Mouse (Mus musculus) limb, embryonic 14.5 days (tissue): ENCODE measurements around the gene Heatr5a. TPM values are rescaled to one million over a fixed set of nuclear protein-coding genes. Genes with fewer than 3 reads are reported as not detected.
A peak's percentile ranks its signal among the peaks of the same experiment; 100 is the strongest.

ENCODE experiments used
- ATAC-seq: fragments of 200-750 bp; cut with Nextera tagmentation; 2 replicates; pipeline ENCODE4 v1.8.0; 2017; ENCODE audit warnings: low read depth, moderate number of reproducible peaks, moderate TSS enrichment; ENCODE audit not compliant: low FRiP score
- DNase-seq: peaks from one replicate; pipeline ENCODE4 v3.0.0-alpha.2; 2015; ENCODE audit warnings: low spot score
- H3K27ac ChIP-seq: fragments of 300-500 bp; sonication (generic); replicated peaks from 2 replicates; pipeline ENCODE4 v1.5.1; 2014; ENCODE audit warnings: low read depth, mild to moderate bottlenecking, low read length, moderate library complexity, mixed read lengths
- H3K27me3 ChIP-seq: fragments of 300-500 bp; sonication (generic); 2 replicates; pipeline ENCODE4 v1.6.1; 2014; ENCODE audit warnings: low read length, mixed read lengths; ENCODE audit not compliant: control insufficient read depth, insufficient read depth
- H3K36me3 ChIP-seq: fragments of 300-500 bp; sonication (generic); 2 replicates; pipeline ENCODE4 v1.6.1; 2014; ENCODE audit warnings: mild to moderate bottlenecking, low read length, moderate library complexity, mixed read lengths; ENCODE audit not compliant: control insufficient read depth, insufficient read depth
- H3K4me1 ChIP-seq: fragments of 300-500 bp; sonication (generic); 2 replicates; pipeline ENCODE4 v1.6.1; 2014; ENCODE audit warnings: antibody characterized with exemption, low read length, mixed read lengths; ENCODE audit not compliant: control insufficient read depth, insufficient read depth
- H3K4me2 ChIP-seq: fragments of 300-500 bp; sonication (generic); replicated peaks from 2 replicates; pipeline ENCODE4 v1.6.1; 2014; ENCODE audit warnings: low read depth, mild to moderate bottlenecking, low read length, moderate library complexity; ENCODE audit not compliant: severe bottlenecking
- H3K4me3 ChIP-seq: fragments of 300-500 bp; sonication (generic); replicated peaks from 2 replicates; pipeline ENCODE4 v1.5.1; 2014; ENCODE audit warnings: low read length
- H3K9ac ChIP-seq: fragments of 300-500 bp; sonication (generic); 2 replicates; pipeline ENCODE4 v1.6.1; 2014; ENCODE audit warnings: mild to moderate bottlenecking, low read depth, low read length, moderate library complexity; ENCODE audit not compliant: severe bottlenecking
- H3K9me3 ChIP-seq: fragments of 300-500 bp; sonication (generic); 2 replicates; pipeline ENCODE4 v1.6.1; 2016; ENCODE audit warnings: low read length; ENCODE audit not compliant: control insufficient read depth
- POLR2A ChIP-seq: fragments of 200-500 bp; IDR thresholded peaks from 2 replicates; pipeline ENCODE4 v1.8.0; 2012; ENCODE audit warnings: inconsistent platforms, mild to moderate bottlenecking, moderate library complexity, borderline replicate concordance; ENCODE audit not compliant: insufficient read depth, insufficient read length; ENCODE audit errors: extremely low read depth
- WGBS: fragments of 180-500 bp; shearing (Covaris S2); extraction: QIAGEN DNeasy Blood & Tissue Kit; methylation state at CpG from one replicate; pipeline ENCODE4 v1.1.7; 2014; 5-methylcytosine and 5-hydroxymethylcytosine counted together
- polyA plus RNA-seq, 2 experiments: library from polyadenylated mRNA; depleted of rRNA in 1 of 2; stranded (reverse) in 1 of 2; unstranded in 1 of 2; fragments of >200 nt; fragmentation: Nextera tagmentation in 1 of 2; extraction: Ambion mirVana in 1 of 2; gene quantifications; 2 replicates each; pipeline versions ENCODE4 v1.2.1 to v1.2.3; 2012 to 2014

Gene Heatr5a
- polyA plus RNA-seq, 2 experiments, result 14.7 to 24.8 TPM

DNA sequence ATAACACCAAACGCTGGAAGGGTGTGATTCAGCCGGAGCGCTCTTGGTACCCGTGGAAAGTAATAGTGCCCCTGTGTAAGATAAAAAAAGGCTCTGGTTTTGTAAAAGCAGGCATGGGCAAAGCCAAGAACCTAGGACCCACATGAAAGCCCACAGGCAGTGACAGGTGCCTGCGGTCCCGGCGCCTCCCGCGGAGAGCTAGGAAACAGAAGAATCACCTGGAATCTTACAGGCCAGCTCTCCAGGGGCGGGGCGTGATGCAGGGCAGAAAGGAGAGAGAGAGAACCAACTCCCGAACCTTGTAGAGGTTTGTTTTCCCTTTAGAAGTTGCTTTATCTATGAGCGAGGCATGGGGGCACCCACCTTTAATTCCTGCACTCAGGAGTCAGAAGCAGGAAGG, 139.2 kb downstream of the Heatr5a start:
- Histone ChIP-seq H3K4me1 (peaks cover 11% of the 10 kb centered on the region), H3K9ac (no peak overlapping the region), H3K4me2 (no peak overlapping the region), H3K4me3 (no peak overlapping the region), H3K36me3 (no peaks in the 10 kb centered on the region), H3K27me3 (no peaks in the 10 kb centered on the region), H3K9me3 (no peaks in the 10 kb centered on the region), H3K27ac (no peak overlapping the region)
- ATAC-seq, result no peak
- WGBS, result 75% methylated on average over 13 of the region's 13 CpGs
- DNase-seq, result no peak
- no peak for TF ChIP-seq POLR2A

DNA sequence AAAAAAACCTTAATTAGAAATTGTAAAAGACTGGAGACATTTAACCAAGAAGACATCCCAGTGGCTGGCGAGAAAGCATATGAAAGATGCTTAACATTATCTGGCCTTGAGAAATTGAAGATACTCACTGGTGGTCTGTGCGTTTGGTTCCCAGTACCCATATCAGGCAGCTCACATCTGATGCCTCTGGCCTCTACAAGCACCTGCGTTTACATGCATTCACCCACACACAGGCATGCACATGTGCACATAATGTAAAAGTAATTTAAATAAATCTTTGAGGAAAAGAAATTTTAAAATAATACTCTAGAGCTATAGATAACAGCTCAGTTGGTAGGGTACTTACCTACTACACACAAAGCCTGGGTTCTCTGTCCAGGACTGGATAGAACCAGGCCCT, 139.8 kb downstream of the Heatr5a start:
- no peak for TF ChIP-seq POLR2A
- DNase-seq (no peak), ATAC-seq (no peak)
- no peaks in the 10 kb centered on the region for H3K9me3 ChIP-seq
- H3K27ac ChIP-seq, result no peak overlapping the region
- no peak overlapping the region for H3K4me2 ChIP-seq
- H3K4me3 ChIP-seq, result no peak overlapping the region
- peaks cover 3% of the 10 kb centered on the region; the same call in 1 of the 2 replicates for H3K36me3 ChIP-seq
- H3K27me3 ChIP-seq, result no peaks in the 10 kb centered on the region
- no peak overlapping the region for H3K9ac ChIP-seq
- H3K4me1 ChIP-seq, result peaks cover 11% of the 10 kb centered on the region
- 87% methylated on average over 3 of the region's 3 CpGs for WGBS

DNA sequence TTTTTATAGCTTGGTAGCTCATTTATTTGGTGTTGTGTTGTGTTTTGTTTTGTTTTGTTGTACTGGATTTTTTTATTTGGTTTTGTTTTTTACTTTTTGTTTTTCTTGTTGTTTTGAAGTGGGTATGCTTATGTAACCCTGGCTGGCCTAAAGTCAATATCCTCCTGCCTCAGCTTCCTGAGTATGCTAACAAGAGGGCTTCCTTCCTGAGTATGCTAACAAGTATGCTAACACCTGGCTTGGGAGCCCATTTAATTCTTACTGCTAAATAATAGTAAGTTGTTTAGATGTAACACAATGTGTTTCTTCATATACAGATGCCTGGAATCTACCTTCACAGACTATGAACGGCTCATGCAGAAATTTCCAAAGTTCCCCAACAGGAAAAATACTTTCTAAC, 140.4 kb downstream of the Heatr5a start:
- Histone ChIP-seq H3K27ac (no peak overlapping the region), H3K36me3 (peaks cover 7% of the 10 kb centered on the region; the same call in 1 of the 2 replicates), H3K4me3 (no peak overlapping the region), H3K4me1 (peaks cover 11% of the 10 kb centered on the region), H3K27me3 (no peaks in the 10 kb centered on the region), H3K9me3 (no peaks in the 10 kb centered on the region), H3K9ac (no peak overlapping the region), H3K4me2 (peak overlapping the region; percentile 70)
- DNase-seq (no peak), ATAC-seq (no peak)
- 93% methylated on average over 1 of the region's 1 CpGs for WGBS
- TF ChIP-seq POLR2A, result no peak

DNA sequence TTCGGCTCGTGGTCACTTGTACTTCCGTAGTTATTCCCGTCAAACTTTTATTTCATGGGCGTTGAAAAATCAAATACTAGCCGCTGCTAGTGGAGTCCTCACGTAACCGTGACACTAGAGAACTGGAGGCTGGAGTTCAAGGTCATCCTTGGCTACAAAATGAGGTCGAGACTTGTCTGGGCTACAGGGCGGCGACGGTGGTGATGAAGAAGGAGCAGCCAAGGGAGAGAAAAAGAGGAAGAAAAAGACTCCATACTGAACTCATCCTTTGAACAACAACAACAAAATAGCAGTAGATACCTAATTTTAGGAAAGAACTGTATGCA, 141.1 kb downstream of the Heatr5a start:
- Histone ChIP-seq H3K27me3 (no peaks in the 10 kb centered on the region), H3K4me3 (peak overlapping the region; percentile 92), H3K9me3 (no peaks in the 10 kb centered on the region), H3K27ac (peak overlapping the region; percentile 99), H3K36me3 (peaks cover 11% of the 10 kb centered on the region), H3K9ac (peak overlapping the region; percentile 99), H3K4me2 (peak overlapping the region; percentile 70), H3K4me1 (peaks cover 11% of the 10 kb centered on the region)
- DNase-seq (no peak), ATAC-seq (no peak)
- TF ChIP-seq POLR2A, result no peak
- WGBS, result 2% methylated on average over 12 of the region's 12 CpGs

DNA sequence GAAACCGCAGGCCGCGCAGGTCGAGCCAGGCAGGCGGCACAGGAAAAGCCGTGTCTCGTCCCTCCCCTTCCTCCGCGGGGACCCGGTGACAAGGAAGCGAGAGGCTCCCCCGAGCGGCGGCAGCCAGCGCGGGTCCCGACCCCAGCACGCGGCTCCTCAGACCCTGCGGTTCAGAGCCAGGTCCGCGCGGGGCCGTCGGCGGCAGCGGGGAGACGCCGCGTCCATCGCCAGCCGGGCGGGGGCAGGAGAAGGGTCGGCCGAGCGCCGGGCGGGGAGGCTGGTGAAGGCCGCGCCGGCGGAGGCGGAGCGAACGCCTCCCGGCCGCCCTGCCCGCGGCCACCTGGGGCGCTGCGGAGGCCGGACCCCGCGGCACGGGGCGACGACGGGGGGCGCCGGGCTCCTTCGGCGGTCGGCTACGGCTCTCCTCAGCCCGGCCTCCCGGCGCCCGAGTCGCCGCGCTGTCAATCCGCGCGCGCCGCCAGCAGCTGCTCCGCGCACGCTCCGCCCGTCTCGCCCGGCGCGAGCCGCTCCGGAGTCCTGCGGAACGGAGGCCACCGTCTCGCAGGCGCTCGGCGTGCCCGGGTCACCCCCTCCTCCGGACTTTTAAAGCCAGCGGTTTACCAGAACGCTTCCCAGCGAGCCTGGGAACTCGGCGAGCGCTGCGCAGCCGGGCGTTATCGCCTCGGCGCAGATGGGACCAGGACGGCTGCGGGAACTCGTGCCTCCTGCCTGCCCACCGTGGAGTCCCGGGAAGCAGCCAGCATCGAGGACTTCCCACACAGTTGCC, 141.6 kb downstream of the Heatr5a start, which contains the start of gene Hectd1:
Gene Hectd1 (minus strand): TSS at position 247 of the 787 bp plus-strand sequence.
- Histone ChIP-seq H3K4me1 (peaks cover 11% of the 10 kb centered on the region), H3K9ac (peak within 1 kb of the TSS; percentile 99), H3K27ac (peak within 1 kb of the TSS; percentile 99), H3K4me3 (peak within 1 kb of the TSS; percentile 92), H3K9me3 (no peaks in the 10 kb centered on the region), H3K4me2 (peak within 1 kb of the TSS; percentile 70), H3K27me3 (no peaks in the 10 kb centered on the region), H3K36me3 (peaks cover 17% of the 10 kb centered on the region)
- peak; percentile 74; the same call in 1 of the 2 replicates for TF ChIP-seq POLR2A
- 0% methylated on average over 34 of the region's 114 CpGs for WGBS
- ATAC-seq, result peak; percentile 96
- DNase-seq, result peak; percentile 84
